Mouse (Mus musculus) olfactory bulb, adult 2 months (tissue): ENCODE measurements around the gene Bdnf.

ENCODE experiments used
- CTCF ChIP-seq: fragments of 200-500 bp; IDR thresholded peaks from 2 replicates; pipeline ENCODE4 v1.5.1; 2012; ENCODE audit warnings: low read depth, mild to moderate bottlenecking, low read length, moderate library complexity; ENCODE audit not compliant: insufficient read depth
- POLR2A ChIP-seq: fragments of 200-500 bp; IDR thresholded peaks from 2 replicates; pipeline ENCODE4 v1.6.1; 2012; ENCODE audit warnings: mild to moderate bottlenecking, low read depth, low read length, moderate library complexity; ENCODE audit not compliant: insufficient read depth

DNA sequence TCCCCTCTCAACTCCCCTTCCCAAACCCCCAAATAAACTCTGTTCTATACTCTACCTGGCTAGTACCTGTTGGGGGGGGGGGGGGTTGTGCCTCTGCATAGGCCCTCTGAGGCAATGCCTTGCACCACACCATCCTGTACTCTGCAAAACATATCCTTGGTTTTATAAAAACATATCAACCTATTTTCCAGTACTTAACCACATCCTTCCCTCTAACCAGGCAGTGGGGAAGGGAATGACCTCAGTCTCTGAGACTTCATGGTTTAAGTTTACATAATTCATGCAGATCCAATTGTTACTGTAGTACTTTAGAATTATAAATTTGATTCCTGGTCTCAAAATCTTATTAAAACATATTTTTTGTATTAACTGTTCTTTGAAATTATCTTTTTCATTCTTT is 75.5 kb downstream of the Bdnf start:
- no peak for TF ChIP-seq POLR2A
- TF ChIP-seq CTCF, result no peak
